Mouse (Mus musculus) olfactory bulb, adult 2 months (tissue): Measurements from ENCODE around the gene Gm20696.

Experiments
- CTCF ChIP-seq: fragments of 200-500 bp; IDR thresholded peaks from 2 replicates; pipeline ENCODE4 v1.5.1; 2012; ENCODE audit warnings: low read depth, mild to moderate bottlenecking, low read length, moderate library complexity; ENCODE audit not compliant: insufficient read depth
- POLR2A ChIP-seq: fragments of 200-500 bp; IDR thresholded peaks from 2 replicates; pipeline ENCODE4 v1.6.1; 2012; ENCODE audit warnings: mild to moderate bottlenecking, low read depth, low read length, moderate library complexity; ENCODE audit not compliant: insufficient read depth

DNA sequence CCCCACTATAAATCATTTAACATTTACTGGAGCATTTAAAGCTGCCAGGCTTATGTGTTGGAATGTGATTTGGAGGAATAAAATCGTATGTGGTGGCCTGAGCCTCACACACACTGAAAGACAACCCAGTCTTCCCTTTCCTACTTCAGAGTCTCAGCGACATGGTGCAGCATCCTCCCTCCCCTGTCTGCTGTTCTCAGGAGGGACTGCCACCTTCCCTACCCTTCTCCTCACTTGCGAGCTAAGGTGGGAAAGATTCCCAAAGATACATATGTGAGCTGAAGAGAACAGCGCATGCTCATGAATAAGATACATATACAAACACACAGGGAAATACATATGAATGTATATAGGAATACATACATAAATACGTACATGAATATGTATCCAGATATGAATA, 333.5 kb downstream of the Gm20696 start:
- TF ChIP-seq POLR2A (no peak), CTCF (no peak)
